Comparison of ENCODE assay signal across 16 mouse cellular contexts in genomic region chr4:116786587-116786986, GRCm38 (mm10). TPM values are rescaled to one million over a fixed set of nuclear protein-coding genes. Genes with fewer than 3 reads are reported as not detected.
DNase-seq lines count a peak whose midpoint lies in the region; ATAC-seq and TF ChIP-seq lines count a peak whose summit lies in the region.
"Had no signal": no experiment of that assay in that cellular context is flagged by ENCODE, and none has a peak within 500 bp of the region (broad histone marks: within the 10 kb centered on the region; RNA-seq: fewer than 3 reads in every experiment).

No protein-coding gene starts in this region.

- WGBS in heart, embryonic 11.5 days (ENCODE audit: insufficient replicate concordance) = 97% methylated on average over 1 of the region's 1 CpGs
- 90% methylated on average over 1 of the region's 1 CpGs for WGBS in liver, postnatal 0 days (ENCODE audit: insufficient replicate concordance)
- 80% methylated on average over 1 of the region's 1 CpGs for WGBS in liver, embryonic 11.5 days

- DNase-seq in heart, adult 11 months = peak; percentile 80
- no peak for DNase-seq in liver, postnatal 0 days
- DNase-seq in liver, embryonic 11.5 days (ENCODE audit: low spot score) = no peak
- DNase-seq in ES-E14 (ENCODE audit: low read depth, low spot score) = no peak
- no peak for DNase-seq in right cerebral cortex, adult 18-20 months
- DNase-seq in testis, postnatal 10 days (ENCODE audit: low spot score) = no peak
- DNase-seq: adrenal gland, postnatal 36 days; cerebellum, adult 11 months; gastrocnemius, postnatal 25 days; kidney, adult 8-10 months had no signal

- TF ChIP-seq EP300 in liver, postnatal 0 days (IDR thresholded peaks at IDR 0.05; ENCODE audit: low read depth) = no peak

- H3K4me2 ChIP-seq in heart, embryonic 11.5 days = no peak overlapping the region
- no peak overlapping the region for H3K4me2 ChIP-seq in liver, postnatal 0 days (ENCODE audit: low read depth, low read length)
- H3K4me2 ChIP-seq in liver, embryonic 11.5 days = no peak overlapping the region
- H3K4me2 ChIP-seq: heart, embryonic 13.5 days; hindbrain, embryonic 13.5 days had no signal

- ATAC-seq in heart, embryonic 11.5 days (replicated peaks; ENCODE audit: insufficient number of reproducible peaks, low FRiP score, low TSS enrichment) = no peak
- ATAC-seq in liver, postnatal 0 days = no peak
- no peak for ATAC-seq in liver, embryonic 11.5 days (replicated peaks; ENCODE audit: low FRiP score)
- peak; percentile 57; the same call in 1 of the 2 replicates for ATAC-seq in erythroid progenitor cell, adult 5-6 weeks (replicated peaks; ENCODE audit: low FRiP score, poor library complexity, severe bottlenecking)
- ATAC-seq: forebrain, embryonic 14.5 days had no signal

- in situ Hi-C loops in ES-E14 (cut with MboI; ENCODE audit: low sequenced_read_pairs in 2 of 2, unreplicated experiment in 2 of 2) = loop anchor here (5.0 to 10.0 kb wide), 2 partner anchors 69 to 72 kb away; no protein-coding TSS in a partner anchor

- H3K27me3 ChIP-seq in heart, embryonic 11.5 days (ENCODE audit: control insufficient read depth, insufficient read depth, low read length) = no peaks in the 10 kb centered on the region
- no peaks in the 10 kb centered on the region for H3K27me3 ChIP-seq in liver, postnatal 0 days (ENCODE audit: insufficient read depth, low read length)
- no peaks in the 10 kb centered on the region for H3K27me3 ChIP-seq in liver, embryonic 11.5 days (replicated peaks; ENCODE audit: control insufficient read depth, insufficient read depth, low read length)
- H3K27me3 ChIP-seq: heart, embryonic 13.5 days; hindbrain, embryonic 13.5 days had no signal

- peak; percentile 46 for TF ChIP-seq CTCF in liver, postnatal 0 days (IDR thresholded peaks at IDR 0.05; ENCODE audit: low read depth)

- H3K36me3 ChIP-seq in heart, embryonic 11.5 days (ENCODE audit: control insufficient read depth, insufficient read depth, low read length) = no peaks in the 10 kb centered on the region
- no peaks in the 10 kb centered on the region for H3K36me3 ChIP-seq in liver, postnatal 0 days (replicated peaks; ENCODE audit: insufficient read depth, low read length)
- H3K36me3 ChIP-seq in liver, embryonic 11.5 days (ENCODE audit: control insufficient read depth, insufficient read depth, low read length) = no peaks in the 10 kb centered on the region; the same call in 1 of the 2 replicates
- no peaks in the 10 kb centered on the region for H3K36me3 ChIP-seq in ES-E14 (ENCODE audit: control insufficient read depth, insufficient read depth, low read length, poor library complexity, severe bottlenecking)
- H3K36me3 ChIP-seq: heart, embryonic 13.5 days; hindbrain, embryonic 13.5 days had no signal

- H3K9ac ChIP-seq in heart, embryonic 11.5 days (ENCODE audit: low read depth, low read length) = no peak overlapping the region
- H3K9ac ChIP-seq in liver, postnatal 0 days (replicated peaks) = no peak overlapping the region
- H3K9ac ChIP-seq in liver, embryonic 11.5 days (ENCODE audit: low read depth, low read length) = no peak overlapping the region
- no peak overlapping the region for H3K9ac ChIP-seq in ES-E14 (ENCODE audit: insufficient read depth, low read depth, low read length, poor library complexity, severe bottlenecking)
- H3K9ac ChIP-seq: heart, embryonic 13.5 days; hindbrain, embryonic 13.5 days had no signal

- H3K9me3 ChIP-seq in heart, embryonic 11.5 days (replicated peaks; ENCODE audit: control insufficient read depth, low read length) = no peaks in the 10 kb centered on the region
- H3K9me3 ChIP-seq in liver, postnatal 0 days (ENCODE audit: low read length) = no peaks in the 10 kb centered on the region
- H3K9me3 ChIP-seq in liver, embryonic 11.5 days (ENCODE audit: control insufficient read depth, low read length) = no peaks in the 10 kb centered on the region
- no peaks in the 10 kb centered on the region for H3K9me3 ChIP-seq in ES-E14 (ENCODE audit: control insufficient read depth, insufficient read depth, low read depth, low read length)
- H3K9me3 ChIP-seq: hindbrain, embryonic 13.5 days had no signal

- no peaks in the 10 kb centered on the region for H3K4me1 ChIP-seq in heart, embryonic 11.5 days (ENCODE audit: control insufficient read depth, insufficient read depth, low read length)
- H3K4me1 ChIP-seq in liver, postnatal 0 days (ENCODE audit: insufficient read depth) = no peaks in the 10 kb centered on the region; the same call in 1 of the 2 replicates
- H3K4me1 ChIP-seq in liver, embryonic 11.5 days (replicated peaks; ENCODE audit: control insufficient read depth, insufficient read depth, low read length) = no peaks in the 10 kb centered on the region; the same call in 1 of the 2 replicates
- peaks cover 9% of the 10 kb centered on the region in 2 experiments for H3K4me1 ChIP-seq in ES-E14 (ENCODE audit: control insufficient read depth in 2 of 2, insufficient read depth in 2 of 2, low read length in 2 of 2, poor library complexity in 1 of 2)
- H3K4me1 ChIP-seq: heart, embryonic 13.5 days had no signal

- no peak overlapping the region for H3K27ac ChIP-seq in heart, embryonic 11.5 days (ENCODE audit: low read depth, low read length)
- H3K27ac ChIP-seq in liver, postnatal 0 days (ENCODE audit: low read depth) = no peak overlapping the region
- no peak overlapping the region for H3K27ac ChIP-seq in liver, embryonic 11.5 days (ENCODE audit: low read depth, low read length)
- no peak overlapping the region for H3K27ac ChIP-seq in ES-E14 (ENCODE audit: insufficient read depth, low read depth, low read length, poor library complexity, severe bottlenecking)
- H3K27ac ChIP-seq: heart, embryonic 13.5 days; hindbrain, embryonic 13.5 days had no signal

- H3K4me3 ChIP-seq in heart, embryonic 11.5 days (ENCODE audit: low read depth, low read length) = no peak overlapping the region
- H3K4me3 ChIP-seq in liver, postnatal 0 days (ENCODE audit: low read depth, low read length) = no peak overlapping the region
- no peak overlapping the region for H3K4me3 ChIP-seq in liver, embryonic 11.5 days (ENCODE audit: low read depth, low read length)
- H3K4me3 ChIP-seq in ES-E14 (ENCODE audit: insufficient read depth in 1 of 2, low read depth in 1 of 2, low read length in 2 of 2, poor library complexity in 1 of 2, severe bottlenecking in 1 of 2) = no peak overlapping the region
- H3K4me3 ChIP-seq: heart, embryonic 13.5 days; hindbrain, embryonic 13.5 days had no signal

TF ChIP-seq in ES-E14, 5 proteins besides CTCF, POLR2A, EP300 and RAD21:
- TF ChIP-seq ZC3H11A (IDR thresholded peaks at IDR 0.05; ENCODE audit: borderline replicate concordance, low read depth, low read length) = 0 out of 2 replicates have a peak, but pooled peaks have one; percentile 30
- TF ChIP-seq ZNF384 (IDR thresholded peaks at IDR 0.05; ENCODE audit: low read depth, low read length) = no peak
TF ChIP-seq in ES-E14: peak in this region for 1.

RNA-seq across cellular contexts. Expression of gene Toe1, which starts 20.9 kb away (rescaled TPM):
- 21.5 and 25.1 TPM in 2 replicates for polyA plus RNA-seq in heart, embryonic 11.5 days (2014; fragmentation: Nextera tagmentation; extraction: Ambion mirVana)
- polyA plus RNA-seq in liver, postnatal 0 days (2015; fragmentation: Nextera tagmentation; extraction: Ambion mirVana) = 9.2 and 9.3 TPM in 2 replicates
- polyA plus RNA-seq in liver, embryonic 11.5 days (2014; fragmentation: Nextera tagmentation; extraction: Ambion mirVana) = 33.0 and 34.2 TPM in 2 replicates
- total RNA-seq in ES-E14 (2012; rRNA removed) = 47.4 and 51.9 TPM in 2 replicates
- total RNA-seq in erythroid progenitor cell, adult 5-6 weeks (2015; ENCODE audit: low replicate concordance) = 4.6 and 6.8 TPM in 2 replicates
- 4.1 and 27.0 TPM in 2 replicates for total RNA-seq in erythroid progenitor cell, adult 5-6 weeks (2017; ENCODE audit: low replicate concordance)

RNA-seq across cellular contexts. Expression of gene Mutyh, which starts 20.9 kb away (rescaled TPM):
- 10.9 and 12.0 TPM in 2 replicates for polyA plus RNA-seq in heart, embryonic 11.5 days (2014; fragmentation: Nextera tagmentation; extraction: Ambion mirVana)
- 1.4 and 1.7 TPM in 2 replicates for polyA plus RNA-seq in liver, postnatal 0 days (2015; fragmentation: Nextera tagmentation; extraction: Ambion mirVana)
- 9.3 and 11.1 TPM in 2 replicates for polyA plus RNA-seq in liver, embryonic 11.5 days (2014; fragmentation: Nextera tagmentation; extraction: Ambion mirVana)
- total RNA-seq in ES-E14 (2012; rRNA removed) = 23.1 and 32.2 TPM in 2 replicates
- 0.84 and 9.4 TPM in 2 replicates for total RNA-seq in erythroid progenitor cell, adult 5-6 weeks (2015; ENCODE audit: low replicate concordance)
- 1.2 TPM in 1 of 2 replicates, not detected in the other for total RNA-seq in erythroid progenitor cell, adult 5-6 weeks (2017; ENCODE audit: low replicate concordance)

RNA-seq across cellular contexts. Expression of gene Hpdl, which starts 34.9 kb away (rescaled TPM):
- 0.84 and 1.1 TPM in 2 replicates for polyA plus RNA-seq in heart, embryonic 11.5 days (2014; fragmentation: Nextera tagmentation; extraction: Ambion mirVana)
- polyA plus RNA-seq in liver, postnatal 0 days (2015; fragmentation: Nextera tagmentation; extraction: Ambion mirVana) = 0.22 TPM in 1 of 2 replicates, not detected in the other
- polyA plus RNA-seq in liver, embryonic 11.5 days (2014; fragmentation: Nextera tagmentation; extraction: Ambion mirVana) = 1.2 and 1.4 TPM in 2 replicates
- total RNA-seq in ES-E14 (2012; rRNA removed) = 5.4 and 5.8 TPM in 2 replicates
- not detected in 2 replicates for total RNA-seq in erythroid progenitor cell, adult 5-6 weeks (2015; ENCODE audit: low replicate concordance)
- not detected in 2 replicates for total RNA-seq in erythroid progenitor cell, adult 5-6 weeks (2017; ENCODE audit: low replicate concordance)
- total RNA-seq: neutrophil, adult 5-6 weeks had no signal
